Mouse (Mus musculus) CH12.LX (cell line): ENCODE results near the gene Klrb1f. TPM values are rescaled to one million over a fixed set of nuclear protein-coding genes. Genes with fewer than 3 reads are reported as not detected.
A peak's percentile ranks its signal among the peaks of the same experiment; 100 is the strongest.

Experiments
- DNase-seq: peaks from one replicate; pipeline ENCODE4 v3.0.0-alpha.2; 2013; ENCODE audit errors: extremely low read depth
- H3K27ac ChIP-seq: 2 replicates; pipeline ENCODE4 v1.5.1; 2012; ENCODE audit warnings: low read depth, mild to moderate bottlenecking, control low read depth, moderate library complexity; ENCODE audit not compliant: insufficient read depth
- H3K27me3 ChIP-seq: replicated peaks from 2 replicates; pipeline ENCODE3; 2012; ENCODE audit warnings: inconsistent platforms
- H3K36me3 ChIP-seq, 2 experiments: replicated peaks in 1 of 2; 2 replicates each; pipeline versions ENCODE3 to v1.6.1; 2012; ENCODE audit warnings: inconsistent platforms in 1 of 2, low read length in 1 of 2, mild to moderate bottlenecking in 1 of 2, mixed read lengths in 1 of 2, moderate library complexity in 1 of 2; ENCODE audit not compliant: control insufficient read depth in 1 of 2, insufficient read depth in 1 of 2
- H3K4me1 ChIP-seq, 2 experiments: 2 replicates each; pipeline ENCODE4 v1.6.1; 2012; ENCODE audit warnings: inconsistent platforms in 1 of 2, moderate library complexity in 1 of 2; ENCODE audit not compliant: insufficient read depth in 2 of 2, control insufficient read depth in 1 of 2
- H3K4me2 ChIP-seq: 2 replicates; pipeline ENCODE4 v1.6.1; 2012; ENCODE audit warnings: low read depth, mild to moderate bottlenecking, control low read depth; ENCODE audit not compliant: poor library complexity, insufficient read depth, severe bottlenecking
- H3K4me3 ChIP-seq, 3 experiments: fragments of 150-350 bp in 1 of 3; sonication (generic) in 1 of 3; replicated peaks in 1 of 3; 2 replicates each; pipeline versions ENCODE3 to v1.5.1; 2011 to 2012; ENCODE audit warnings: low read depth in 2 of 3, low read length in 2 of 3, mild to moderate bottlenecking in 2 of 3, moderate library complexity in 2 of 3, control low read depth in 1 of 3, improper control_type of control experiment in 1 of 3, inconsistent platforms in 1 of 3, mixed read lengths in 1 of 3; ENCODE audit not compliant: poor library complexity in 1 of 3
- H3K79me2 ChIP-seq: replicated peaks from 2 replicates; pipeline ENCODE4 v1.6.1; 2012; ENCODE audit warnings: mild to moderate bottlenecking, moderate library complexity; ENCODE audit not compliant: control insufficient read depth, poor library complexity, insufficient read depth, severe bottlenecking; ENCODE audit errors: extremely low read depth
- H3K9ac ChIP-seq: 2 replicates; pipeline ENCODE4 v1.6.1; 2012; ENCODE audit warnings: low read depth, mild to moderate bottlenecking, control low read depth, moderate library complexity; ENCODE audit not compliant: insufficient read depth
- H3K9me3 ChIP-seq: replicated peaks from 2 replicates; pipeline ENCODE3; 2012; ENCODE audit warnings: low read length, inconsistent platforms, mixed read lengths
- BHLHE40 ChIP-seq: IDR thresholded peaks from 2 replicates; pipeline ENCODE4 v1.6.1; 2011; ENCODE audit warnings: mild to moderate bottlenecking, low read depth, low read length, improper control_type of control experiment
- CHD2 ChIP-seq: IDR thresholded peaks from 2 replicates; pipeline ENCODE4 v1.6.1; 2011; ENCODE audit warnings: low read length, improper control_type of control experiment
- CTCF ChIP-seq, 2 experiments: IDR thresholded peaks in 1 of 2; conservative IDR thresholded peaks in 1 of 2; 2 replicates each; pipeline ENCODE4 v1.5.1; 2011 to 2012; ENCODE audit warnings: low read depth in 2 of 2, low read length in 2 of 2, improper control_type of control experiment in 1 of 2, inconsistent platforms in 1 of 2, mild to moderate bottlenecking in 1 of 2, moderate library complexity in 1 of 2
- ELF1 ChIP-seq: IDR thresholded peaks from 2 replicates; pipeline ENCODE4 v1.6.1; 2014; ENCODE audit warnings: low read depth, mild to moderate bottlenecking, inconsistent platforms, low read length, improper control_type of control experiment
- EP300 ChIP-seq: IDR thresholded peaks from 2 replicates; pipeline ENCODE4 v1.6.1; 2011; ENCODE audit warnings: low read length, improper control_type of control experiment
- ETS1 ChIP-seq: conservative IDR thresholded peaks from 2 replicates; pipeline ENCODE4 v1.6.1; 2012; ENCODE audit warnings: low read depth, mild to moderate bottlenecking, inconsistent platforms, low read length, improper control_type of control experiment, moderate library complexity
- IRF4 ChIP-seq: IDR thresholded peaks from 2 replicates; pipeline ENCODE4 v1.6.1; 2014; ENCODE audit warnings: low read depth, mild to moderate bottlenecking, inconsistent platforms, low read length, improper control_type of control experiment
- JUND ChIP-seq: conservative IDR thresholded peaks from 2 replicates; pipeline ENCODE4 v1.6.1; 2011; ENCODE audit warnings: low read depth, low read length, improper control_type of control experiment
- MAFK ChIP-seq: IDR thresholded peaks from 2 replicates; pipeline ENCODE4 v1.6.1; 2011; ENCODE audit warnings: low read length, improper control_type of control experiment; ENCODE audit not compliant: insufficient replicate concordance
- MAX ChIP-seq: IDR thresholded peaks from 2 replicates; pipeline ENCODE4 v1.6.1; 2011; ENCODE audit warnings: low read length, improper control_type of control experiment
- MAZ ChIP-seq: IDR thresholded peaks from 2 replicates; pipeline ENCODE4 v1.6.1; 2012; ENCODE audit warnings: low read depth, mild to moderate bottlenecking, inconsistent platforms, low read length, improper control_type of control experiment, moderate library complexity
- MEF2A ChIP-seq: IDR thresholded peaks from 2 replicates; pipeline ENCODE4 v1.6.1; 2014; ENCODE audit warnings: low read depth, mild to moderate bottlenecking, inconsistent platforms, low read length, improper control_type of control experiment, borderline replicate concordance
- MXI1 ChIP-seq: IDR thresholded peaks from 2 replicates; pipeline ENCODE4 v1.6.1; 2011; ENCODE audit warnings: mild to moderate bottlenecking, low read depth, low read length, improper control_type of control experiment
- MYC ChIP-seq: IDR thresholded peaks from 2 replicates; pipeline ENCODE4 v1.6.1; 2011; ENCODE audit warnings: low read depth, mild to moderate bottlenecking, improper control_type of control experiment, low read length
- NELFE ChIP-seq: IDR thresholded peaks from 2 replicates; pipeline ENCODE4 v1.6.1; 2011; ENCODE audit warnings: low read depth, low read length, improper control_type of control experiment
- NRF1 ChIP-seq: IDR thresholded peaks from 2 replicates; pipeline ENCODE4 v1.6.1; 2014; ENCODE audit warnings: low read depth, mild to moderate bottlenecking, inconsistent platforms, low read length, improper control_type of control experiment, moderate library complexity
- PAX5 ChIP-seq: IDR thresholded peaks from 2 replicates; pipeline ENCODE4 v1.6.1; 2012; ENCODE audit warnings: low read length, inconsistent platforms, mixed read lengths
- POLR2A ChIP-seq: IDR thresholded peaks from 2 replicates; pipeline ENCODE4 v1.6.1; 2011; ENCODE audit warnings: low read depth, mild to moderate bottlenecking, improper control_type of control experiment, low read length
- RCOR1 ChIP-seq: conservative IDR thresholded peaks from 2 replicates; pipeline ENCODE4 v1.6.1; 2012; ENCODE audit warnings: low read depth, mild to moderate bottlenecking, inconsistent platforms, low read length, improper control_type of control experiment
- SIN3A ChIP-seq: IDR thresholded peaks from 2 replicates; pipeline ENCODE4 v1.6.1; 2012; ENCODE audit warnings: low read length, improper control_type of control experiment, inconsistent platforms
- SMC3 ChIP-seq: IDR thresholded peaks from 2 replicates; pipeline ENCODE4 v1.6.1; 2011; ENCODE audit warnings: low read depth, low read length, improper control_type of control experiment
- TCF12 ChIP-seq: IDR thresholded peaks from 2 replicates; pipeline ENCODE4 v1.6.1; 2014; ENCODE audit warnings: low read depth, mild to moderate bottlenecking, inconsistent platforms, low read length, improper control_type of control experiment
- USF1 ChIP-seq: IDR thresholded peaks from 2 replicates; pipeline ENCODE4 v1.6.1; 2014; ENCODE audit warnings: low read depth, mild to moderate bottlenecking, inconsistent platforms, low read length, improper control_type of control experiment
- USF2 ChIP-seq: conservative IDR thresholded peaks from 2 replicates; pipeline ENCODE4 v1.6.1; 2011; ENCODE audit warnings: low read depth, low read length, improper control_type of control experiment
- ZC3H11A ChIP-seq: IDR thresholded peaks from 2 replicates; pipeline ENCODE4 v1.6.1; 2012; ENCODE audit warnings: low read depth, mild to moderate bottlenecking, inconsistent platforms, low read length, improper control_type of control experiment
- ZMIZ1 ChIP-seq: IDR thresholded peaks from 2 replicates; pipeline ENCODE4 v1.6.1; 2012; ENCODE audit warnings: low read depth, mild to moderate bottlenecking, inconsistent platforms, low read length, improper control_type of control experiment
- ZNF384 ChIP-seq: IDR thresholded peaks from 2 replicates; pipeline ENCODE4 v1.6.1; 2012; ENCODE audit warnings: low read depth, low read length, improper control_type of control experiment, inconsistent platforms
- dilution Hi-C: fragments of 300-500 bp; cut with MboI; formaldehyde crosslinking; loops from 2 replicates; pipeline ENCODE4 v1.14.3; 2020; ENCODE audit warnings: low sequenced_read_pairs; ENCODE audit not compliant: extremely low pct_unique_long_range_greater_than_20kb, extremely low pct_ligation_motif_present
- in situ Hi-C: fragments of 300-500 bp; cut with MboI; formaldehyde crosslinking; loops from 3 replicates; pipeline ENCODE4 v1.14.3; 2019; ENCODE audit warnings: low sequenced_read_pairs, low pct_ligation_motif_present, low pct_unique_long_range_greater_than_20kb, mixed read lengths
- polyA plus RNA-seq: library from polyadenylated mRNA; unstranded; fragments of >175 nt; gene quantifications from 2 replicates; pipeline ENCODE4 v1.2.1, GENCODE M21; 2012; ENCODE audit warnings: low read depth; ENCODE audit not compliant: insufficient read length
- total RNA-seq, 2 experiments: library from RNA; depleted of rRNA; stranded (reverse); fragments of 300-350 nt in 1 of 2; fragments of >200 nt in 1 of 2; gene quantifications; 2 replicates each; pipeline ENCODE4 v1.2.3; 2012 to 2014

Gene Klrb1f
- total and polyA plus RNA-seq, 3 experiments, result 0.21 to 0.68 (median 0.23) TPM

DNA sequence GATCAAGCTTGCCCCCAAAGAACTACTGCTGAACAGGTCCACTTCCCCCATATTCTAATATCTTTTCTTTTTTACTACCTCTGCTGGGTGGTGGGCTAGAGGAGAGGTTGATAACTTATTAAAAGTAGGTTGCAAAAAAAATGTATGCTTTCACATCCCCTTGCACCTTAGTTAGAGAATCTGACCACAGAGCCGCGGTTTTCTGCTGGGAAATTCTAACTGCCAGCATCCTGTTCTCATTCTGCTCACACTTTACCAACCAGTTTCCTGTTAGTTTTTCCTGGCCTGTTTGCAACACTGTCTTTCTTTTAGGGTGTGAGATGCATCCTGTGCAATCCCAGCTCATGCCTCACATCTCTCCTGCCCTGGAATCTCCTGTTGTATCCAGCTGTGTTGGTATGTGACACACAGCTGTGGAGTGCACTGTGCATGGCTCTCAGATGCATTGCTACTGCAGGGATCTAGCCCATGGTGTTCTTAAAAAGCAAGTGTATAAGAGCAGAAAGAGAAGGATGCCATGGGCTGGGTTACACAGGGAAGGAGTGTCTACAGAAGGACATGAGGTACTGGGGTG lies 8.7 kb upstream of the Klrb1f start:
- Histone ChIP-seq H3K4me3 (peak overlapping the region in 1 of 3 experiments; percentile 22), H3K27ac (peak overlapping the region; percentile 88), H3K9ac (no peak overlapping the region), H3K4me1 (peaks cover 15 to 43% of the 10 kb centered on the region in 2 experiments), H3K36me3 (no peaks in the 10 kb centered on the region), H3K27me3 (no peaks in the 10 kb centered on the region), H3K4me2 (peak overlapping the region; percentile 41; the same call in 1 of the 2 replicates), H3K79me2 (no peaks in the 10 kb centered on the region), H3K9me3 (no peaks in the 10 kb centered on the region)
- dilution Hi-C loops, result no loop called here
- TF ChIP-seq ZNF384 (peak; percentile 89), TCF12 (0 out of 2 replicates have a peak, but pooled peaks have one; percentile 43), ETS1 (peak; percentile 27; the same call in 1 of the 2 replicates), USF1 (no peak), MAFK (0 out of 2 replicates have a peak, but pooled peaks have one; percentile 22), BHLHE40 (peak; percentile 73), EP300 (peak; percentile 85), CTCF (conservative IDR thresholded peaks at IDR 0.05 in 1 of 2, IDR thresholded peaks at IDR 0.05 in 1 of 2; ENCODE audit: low read depth in 2 of 2, low read length in 2 of 2) (no peak), CHD2 (0 out of 2 replicates have a peak, but pooled peaks have one; percentile 42), POLR2A (no peak), MEF2A (peak; percentile 39; the same call in 1 of the 2 replicates), IRF4 (peak; percentile 66; the same call in 1 of the 2 replicates), MAZ (0 out of 2 replicates have a peak, but pooled peaks have one; percentile 55)
- peak; percentile 49 for DNase-seq
- in situ Hi-C loops, result no loop called here

DNA sequence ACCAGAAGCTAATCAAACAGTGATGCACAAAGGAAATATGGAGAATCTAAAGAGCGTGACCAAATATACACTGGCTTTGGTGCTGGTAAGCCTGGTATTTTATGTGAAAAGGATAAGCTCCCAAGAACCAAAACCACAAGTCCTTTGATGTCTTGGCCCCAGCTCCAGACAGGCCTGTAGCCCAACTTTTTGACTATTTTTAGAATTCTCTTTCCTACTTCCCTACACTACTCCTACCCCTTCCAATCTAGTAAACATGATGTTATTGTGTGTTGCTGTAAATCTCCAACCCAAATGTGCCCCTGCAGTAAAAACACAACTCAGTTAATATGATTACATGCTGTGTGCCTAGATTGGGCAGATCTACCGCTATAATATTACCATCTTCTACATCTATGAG lies 4.2 kb upstream of the Klrb1f start:
- H3K9ac ChIP-seq, result no peak overlapping the region
- no peaks in the 10 kb centered on the region for H3K36me3 ChIP-seq
- peaks cover 3% of the 10 kb centered on the region for H3K9me3 ChIP-seq
- no peak for TF ChIP-seq NRF1
- no peak for TF ChIP-seq NELFE
- TF ChIP-seq SMC3, result no peak
- TF ChIP-seq MAZ, result no peak
- no peak for TF ChIP-seq BHLHE40
- no peak for TF ChIP-seq MXI1
- no peak for TF ChIP-seq USF2
- TF ChIP-seq MAFK, result no peak
- no peak for TF ChIP-seq JUND
- TF ChIP-seq ZNF384, result no peak
- TF ChIP-seq CHD2, result no peak
- TF ChIP-seq RCOR1, result no peak
- TF ChIP-seq SIN3A, result no peak
- TF ChIP-seq MAX, result no peak
- TF ChIP-seq ZMIZ1, result no peak
- no peak for TF ChIP-seq ELF1
- TF ChIP-seq MEF2A, result no peak
- no peak for TF ChIP-seq MYC
- no peak for TF ChIP-seq ZC3H11A
- no peak for TF ChIP-seq PAX5
- TF ChIP-seq, all 38 proteins: peak for 0
- dilution Hi-C loops (no loop called here), in situ Hi-C loops (no loop called here)
- H3K4me3 ChIP-seq, result no peak overlapping the region
- DNase-seq, result no peak
- peaks cover 13 to 28% of the 10 kb centered on the region in 2 experiments for H3K4me1 ChIP-seq
- no peaks in the 10 kb centered on the region for H3K27me3 ChIP-seq
- no peak overlapping the region for H3K4me2 ChIP-seq
- no peak overlapping the region for H3K27ac ChIP-seq
- H3K79me2 ChIP-seq, result no peaks in the 10 kb centered on the region
